Mouse (Mus musculus): ENCODE measurements around the gene Ttc8. TPM values are rescaled to one million over a fixed set of nuclear protein-coding genes. Genes with fewer than 3 reads are reported as not detected.

Gene Ttc8
- polyA plus RNA-seq (2015; fragmentation: Nextera tagmentation; extraction: Ambion mirVana), result 31.2 and 32.0 TPM in 2 replicates

DNA sequence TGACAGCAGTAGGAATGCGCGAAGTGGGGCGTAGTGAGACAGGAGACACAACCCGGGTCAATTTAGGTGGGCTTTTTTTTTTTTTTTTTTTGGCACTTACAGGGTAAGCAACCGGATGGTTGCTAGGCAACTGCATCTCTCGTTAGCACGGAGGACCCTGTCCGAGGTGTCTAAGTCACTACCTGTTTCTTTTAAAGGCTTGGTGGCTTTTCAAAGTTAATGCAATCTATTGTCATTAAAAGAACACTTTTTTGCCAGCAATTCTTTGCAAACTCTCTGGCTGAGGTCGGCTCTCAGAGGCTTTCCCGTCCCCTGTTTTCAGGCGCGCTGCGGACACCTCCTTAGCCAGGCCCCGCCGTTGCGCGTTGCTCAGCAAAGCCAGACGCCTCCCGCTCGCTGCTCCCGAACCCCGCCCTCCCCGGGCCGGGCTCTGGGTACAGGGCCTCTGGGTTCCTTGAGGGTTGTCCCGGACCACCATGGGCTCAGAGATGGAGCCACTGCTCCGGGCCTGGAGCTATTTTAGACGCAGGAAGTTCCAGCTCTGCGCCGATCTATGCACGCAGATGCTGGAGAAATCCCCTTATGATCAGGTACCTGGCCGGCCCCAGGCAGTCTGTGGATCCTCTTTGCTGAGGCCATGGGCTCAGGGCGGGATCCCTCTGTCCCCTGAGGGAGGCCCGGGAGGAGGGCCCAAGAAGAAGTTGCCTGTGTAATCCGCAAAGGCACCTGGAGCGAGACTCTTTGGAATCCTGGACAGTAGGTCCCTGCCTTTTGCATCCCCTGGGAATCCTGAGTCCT lies at the start of gene Ttc8:
TSS of gene Ttc8 (plus strand) at position 381 of the 798 bp plus-strand sequence.
- Histone ChIP-seq H3K36me3 (no peaks in the 10 kb centered on the region), H3K4me1 (peaks cover 26% of the 10 kb centered on the region), H3K9ac (replicated peaks) (peak within 1 kb of the TSS; percentile 84), H3K9me3 (replicated peaks) (no peaks in the 10 kb centered on the region), H3K4me3 (replicated peaks) (peak within 1 kb of the TSS; percentile 61), H3K27ac (replicated peaks) (peak within 1 kb of the TSS; percentile 87), H3K27me3 (replicated peaks) (no peaks in the 10 kb centered on the region), H3K4me2 (peak within 1 kb of the TSS; percentile 65)
- peak; percentile 96 for ATAC-seq (ENCODE audit: low FRiP score)
- WGBS, result under 1% methylated on average over 35 of the region's 35 CpGs

- no peak overlapping the region for H3K4me2 ChIP-seq
- 96% methylated on average over 10 of the region's 10 CpGs for WGBS
- no peak overlapping the region for H3K27ac ChIP-seq (replicated peaks)
- H3K4me1 ChIP-seq, result no peaks in the 10 kb centered on the region
- ATAC-seq (ENCODE audit: low FRiP score), result no peak
- H3K4me3 ChIP-seq (replicated peaks), result no peak overlapping the region
- no peaks in the 10 kb centered on the region for H3K9me3 ChIP-seq (replicated peaks)
- no peak overlapping the region for H3K9ac ChIP-seq (replicated peaks)
- H3K36me3 ChIP-seq, result peaks cover 12% of the 10 kb centered on the region
- no peaks in the 10 kb centered on the region for H3K27me3 ChIP-seq (replicated peaks)
Observed at GRCm38 (mm10) chr12:98872836-98873235, 47.5 kb upstream of the Ttc8 start.

DNA sequence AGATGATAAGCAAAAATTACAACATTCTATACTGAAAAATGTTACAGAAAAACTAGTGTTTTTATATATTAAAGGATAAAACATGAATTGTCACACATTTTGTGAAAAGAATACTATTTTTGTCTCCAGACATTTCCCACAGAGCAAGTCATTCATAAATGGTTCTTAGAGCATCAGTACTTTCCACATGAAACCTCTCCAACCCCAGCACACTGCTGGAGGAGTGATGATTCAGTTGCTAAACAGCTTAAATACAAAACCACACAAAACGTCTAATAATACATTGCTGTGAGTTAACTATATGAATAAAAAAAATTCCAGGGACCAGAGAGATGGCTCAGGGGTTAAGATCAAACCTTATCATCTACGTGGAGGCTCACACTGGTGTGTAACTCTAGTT lies 45.2 kb upstream of the Ttc8 start:
- H3K9me3 ChIP-seq (replicated peaks), result no peaks in the 10 kb centered on the region
- H3K27me3 ChIP-seq (replicated peaks), result no peaks in the 10 kb centered on the region
- H3K27ac ChIP-seq (replicated peaks), result no peak overlapping the region
- H3K36me3 ChIP-seq, result peaks cover 1% of the 10 kb centered on the region; the same call in 1 of the 2 replicates
- H3K4me3 ChIP-seq (replicated peaks), result no peak overlapping the region
- no peaks in the 10 kb centered on the region for H3K4me1 ChIP-seq
- no peak overlapping the region for H3K4me2 ChIP-seq
- 69% methylated on average over 2 of the region's 2 CpGs for WGBS
- H3K9ac ChIP-seq (replicated peaks), result no peak overlapping the region
- no peak for ATAC-seq (ENCODE audit: low FRiP score)

GRCm38 (mm10) chr12:98878693-98879092 lies 41.7 kb upstream of the Ttc8 start:
- no peak overlapping the region for H3K9ac ChIP-seq (replicated peaks)
- WGBS, result 39% methylated on average over 1 of the region's 1 CpGs
- H3K27me3 ChIP-seq (replicated peaks), result no peaks in the 10 kb centered on the region
- H3K36me3 ChIP-seq, result no peaks in the 10 kb centered on the region
- no peak for ATAC-seq (ENCODE audit: low FRiP score)
- H3K4me3 ChIP-seq (replicated peaks), result no peak overlapping the region
- no peak overlapping the region for H3K4me2 ChIP-seq
- no peak overlapping the region for H3K27ac ChIP-seq (replicated peaks)
- H3K4me1 ChIP-seq, result no peaks in the 10 kb centered on the region
- no peaks in the 10 kb centered on the region for H3K9me3 ChIP-seq (replicated peaks)

GRCm38 (mm10) chr12:98881796-98882195 lies 38.6 kb upstream of the Ttc8 start:
- no peaks in the 10 kb centered on the region for H3K27me3 ChIP-seq (replicated peaks)
- no peaks in the 10 kb centered on the region for H3K4me1 ChIP-seq
- no peaks in the 10 kb centered on the region for H3K36me3 ChIP-seq
- no peak overlapping the region for H3K4me3 ChIP-seq (replicated peaks)
- H3K27ac ChIP-seq (replicated peaks), result no peak overlapping the region
- no peak overlapping the region for H3K4me2 ChIP-seq
- H3K9me3 ChIP-seq (replicated peaks), result no peaks in the 10 kb centered on the region
- ATAC-seq (ENCODE audit: low FRiP score), result no peak
- 54% methylated on average over 5 of the region's 5 CpGs for WGBS
- H3K9ac ChIP-seq (replicated peaks), result no peak overlapping the region

- 10% methylated on average over 1 of the region's 1 CpGs for WGBS
- no peak for ATAC-seq (ENCODE audit: low FRiP score)
- no peak overlapping the region for H3K4me2 ChIP-seq
- no peaks in the 10 kb centered on the region for H3K9me3 ChIP-seq (replicated peaks)
- H3K9ac ChIP-seq (replicated peaks), result no peak overlapping the region
- H3K27ac ChIP-seq (replicated peaks), result no peak overlapping the region
- H3K36me3 ChIP-seq, result no peaks in the 10 kb centered on the region
- no peaks in the 10 kb centered on the region for H3K4me1 ChIP-seq
- no peak overlapping the region for H3K4me3 ChIP-seq (replicated peaks)
- H3K27me3 ChIP-seq (replicated peaks), result no peaks in the 10 kb centered on the region
Observed at GRCm38 (mm10) chr12:98884515-98884914, 35.9 kb upstream of the Ttc8 start.

- Histone ChIP-seq H3K36me3 (no peaks in the 10 kb centered on the region), H3K27ac (replicated peaks) (no peak overlapping the region), H3K4me2 (no peak overlapping the region), H3K27me3 (replicated peaks) (no peaks in the 10 kb centered on the region), H3K4me3 (replicated peaks) (no peak overlapping the region), H3K9ac (replicated peaks) (no peak overlapping the region), H3K9me3 (replicated peaks) (no peaks in the 10 kb centered on the region), H3K4me1 (peaks cover 18% of the 10 kb centered on the region)
- 72% methylated on average over 1 of the region's 1 CpGs for WGBS
- no peak for ATAC-seq (ENCODE audit: low FRiP score)
Observed at GRCm38 (mm10) chr12:98896761-98897160, 23.6 kb upstream of the Ttc8 start.

- H3K4me3 ChIP-seq (replicated peaks), result peak overlapping the region; percentile 85
- no peaks in the 10 kb centered on the region for H3K9me3 ChIP-seq (replicated peaks)
- peak overlapping the region; percentile 75 for H3K9ac ChIP-seq (replicated peaks)
- H3K4me1 ChIP-seq, result peaks cover 18% of the 10 kb centered on the region
- no peaks in the 10 kb centered on the region for H3K36me3 ChIP-seq
- WGBS, result 64% methylated on average over 6 of the region's 6 CpGs
- peak overlapping the region; percentile 70 for H3K4me2 ChIP-seq
- ATAC-seq (ENCODE audit: low FRiP score), result no peak
- no peak overlapping the region for H3K27ac ChIP-seq (replicated peaks)
- no peaks in the 10 kb centered on the region for H3K27me3 ChIP-seq (replicated peaks)
Observed at GRCm38 (mm10) chr12:98899676-98900075, 20.7 kb upstream of the Ttc8 start.

DNA sequence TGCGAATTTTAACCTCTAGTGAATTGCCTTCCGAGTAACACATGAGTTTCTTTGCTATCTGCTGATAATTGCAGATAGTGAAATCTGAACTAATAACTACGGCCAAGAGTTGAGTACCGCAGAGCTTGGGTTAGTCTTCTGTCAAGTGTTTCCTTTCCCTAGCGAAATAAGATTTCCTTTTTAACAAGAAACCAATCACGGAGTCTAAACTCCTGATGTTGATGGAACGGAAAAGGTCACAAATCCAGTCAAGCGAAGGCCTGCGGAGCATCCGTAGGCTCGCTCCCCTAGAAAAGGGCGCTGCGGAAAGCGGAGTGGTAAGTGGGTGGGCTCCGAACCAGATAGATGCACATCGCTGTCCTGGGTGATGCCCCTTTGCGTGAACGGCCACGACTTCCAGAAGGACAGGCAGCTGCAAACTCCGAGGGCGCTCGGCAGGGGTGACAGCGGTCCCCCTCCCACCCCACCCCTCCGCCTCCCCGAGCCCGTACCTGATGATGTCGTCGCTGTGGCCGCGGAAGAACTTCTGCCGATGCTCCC lies 20.0 kb upstream of the Ttc8 start:
- 2% methylated on average over 31 of the region's 31 CpGs for WGBS
- H3K27me3 ChIP-seq (replicated peaks), result no peaks in the 10 kb centered on the region
- H3K4me3 ChIP-seq (replicated peaks), result peak overlapping the region; percentile 85
- H3K9ac ChIP-seq (replicated peaks), result peak overlapping the region; percentile 75
- no peak; the same call in 1 of the 2 replicates for ATAC-seq (ENCODE audit: low FRiP score)
- peak overlapping the region; percentile 84 for H3K27ac ChIP-seq (replicated peaks)
- no peaks in the 10 kb centered on the region for H3K9me3 ChIP-seq (replicated peaks)
- peak overlapping the region; percentile 70 for H3K4me2 ChIP-seq
- H3K36me3 ChIP-seq, result no peaks in the 10 kb centered on the region
- H3K4me1 ChIP-seq, result peaks cover 18% of the 10 kb centered on the region

DNA sequence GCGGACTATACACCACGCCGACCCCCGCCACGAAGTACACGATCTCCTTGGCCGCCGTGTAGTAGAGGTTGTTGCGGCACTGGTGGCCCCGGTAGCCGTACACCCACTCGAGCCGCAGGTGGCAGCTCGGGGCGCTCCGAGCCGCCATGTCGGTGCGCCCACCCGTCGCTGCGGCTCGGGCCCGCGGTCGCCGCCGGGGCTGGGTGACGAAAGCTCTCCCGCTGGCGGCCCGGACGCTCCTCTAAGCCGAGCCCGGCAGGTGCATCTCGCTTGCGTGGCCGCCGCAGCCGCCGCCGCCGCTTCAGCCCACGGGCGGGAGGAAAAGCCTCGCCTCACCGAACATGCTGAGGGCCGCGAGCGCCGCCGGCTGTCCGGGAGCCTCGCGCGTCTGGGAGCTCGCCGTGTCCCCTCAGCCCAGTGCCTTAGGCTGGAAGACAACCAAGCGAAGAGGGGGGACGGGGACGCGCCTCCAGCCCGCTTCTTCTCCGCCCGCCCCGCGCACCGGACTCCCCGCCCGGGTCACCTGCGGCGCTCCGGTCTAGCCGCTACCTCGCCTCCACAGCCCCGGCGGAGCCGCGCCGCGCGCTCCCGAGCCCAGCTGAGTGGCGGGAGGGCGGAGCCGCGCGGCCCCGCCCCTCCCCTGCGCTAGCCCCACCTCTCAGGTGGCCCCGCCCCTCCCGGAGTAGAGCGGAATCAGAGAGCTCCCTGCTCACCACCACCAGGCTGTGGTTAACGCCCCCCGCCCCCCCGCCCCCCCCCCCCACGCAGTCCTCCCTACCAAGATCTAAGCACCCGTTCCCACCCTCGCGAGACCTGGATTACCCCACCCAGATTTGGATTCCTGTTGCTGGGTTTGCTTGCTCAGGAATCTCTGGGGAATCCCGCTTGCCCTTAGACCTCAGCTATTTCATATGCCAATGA lies 19.2 kb upstream of the Ttc8 start, which contains the start of gene Eml5:
TSS of gene Eml5 (minus strand) at position 604 of the 921 bp plus-strand sequence.
- ATAC-seq (ENCODE audit: low FRiP score), result peak; percentile 92
- Histone ChIP-seq H3K4me1 (peaks cover 18% of the 10 kb centered on the region), H3K4me3 (replicated peaks) (peak within 1 kb of the TSS; percentile 85), H3K27ac (replicated peaks) (peak within 1 kb of the TSS; percentile 84), H3K9me3 (replicated peaks) (no peaks in the 10 kb centered on the region), H3K9ac (replicated peaks) (peak within 1 kb of the TSS; percentile 75), H3K4me2 (peak within 1 kb of the TSS; percentile 70), H3K36me3 (no peaks in the 10 kb centered on the region), H3K27me3 (replicated peaks) (no peaks in the 10 kb centered on the region)
- WGBS, result 2% methylated on average over 56 of the region's 101 CpGs

GRCm38 (mm10) chr12:98905466-98905865 lies 14.9 kb upstream of the Ttc8 start:
- H3K4me2 ChIP-seq, result no peak overlapping the region
- H3K9ac ChIP-seq (replicated peaks), result no peak overlapping the region
- H3K36me3 ChIP-seq, result no peaks in the 10 kb centered on the region
- no peak for ATAC-seq (ENCODE audit: low FRiP score)
- no peak overlapping the region for H3K27ac ChIP-seq (replicated peaks)
- no peaks in the 10 kb centered on the region for H3K27me3 ChIP-seq (replicated peaks)
- H3K9me3 ChIP-seq (replicated peaks), result no peaks in the 10 kb centered on the region
- 0 out of 2 replicates have a peak, but pooled peaks cover 2% of the 10 kb centered on the region for H3K4me1 ChIP-seq
- WGBS, result 77% methylated on average over 5 of the region's 5 CpGs
- no peak overlapping the region for H3K4me3 ChIP-seq (replicated peaks)

Measured in neural tube, embryonic 15.5 days (tissue).